Mouse (Mus musculus) cerebellum, adult (tissue): Measurements from ENCODE around the gene Cdk19.

Experiments used
- ATAC-seq: cut with Nextera tagmentation; 2 replicates; pipeline ENCODE4 v1.9.2; 2017; ENCODE audit warnings: mild to moderate bottlenecking, moderate library complexity, mixed read lengths; ENCODE audit not compliant: insufficient number of reproducible peaks, low FRiP score, low TSS enrichment

Gene Cdk19

DNA sequence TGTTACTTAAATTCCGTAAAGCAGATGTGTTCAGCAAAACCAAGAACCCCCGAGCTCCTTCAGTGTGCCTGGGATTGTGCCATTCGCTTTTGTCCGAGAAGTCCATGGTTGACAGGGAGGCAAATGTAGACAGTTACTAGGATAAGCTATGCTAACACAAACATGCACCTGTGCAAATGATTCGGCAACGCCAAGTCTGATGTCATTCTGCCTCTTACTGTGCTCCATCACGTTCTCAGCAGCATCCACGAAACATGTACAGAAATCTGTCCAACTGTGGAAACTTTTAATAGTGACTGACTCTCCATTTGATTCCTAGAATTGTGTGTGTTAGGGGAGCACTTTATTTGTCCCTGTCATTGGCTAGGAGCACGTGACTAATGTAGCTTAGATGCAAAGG is 93.0 kb downstream of the Cdk19 start:
- no peak for ATAC-seq

DNA sequence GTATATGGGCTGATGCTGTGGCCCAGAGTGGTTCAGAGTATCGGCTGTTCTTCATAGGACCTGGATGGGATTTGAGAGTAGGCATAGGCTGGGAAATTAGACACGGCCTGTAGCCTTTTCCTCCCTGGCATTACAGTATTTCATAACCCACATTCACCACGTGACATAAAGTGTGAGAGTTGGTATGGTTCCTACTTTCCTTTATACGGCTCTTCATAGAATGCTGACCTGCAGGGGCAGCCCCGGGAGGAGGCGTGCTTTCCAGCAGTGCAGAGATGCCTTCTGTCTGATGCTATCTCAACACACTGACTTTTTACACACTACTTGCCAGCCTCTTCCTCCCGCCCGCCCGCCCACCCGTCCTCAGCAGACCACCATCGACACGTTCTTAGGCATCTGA is 96.0 kb downstream of the Cdk19 start:
- ATAC-seq = no peak

DNA sequence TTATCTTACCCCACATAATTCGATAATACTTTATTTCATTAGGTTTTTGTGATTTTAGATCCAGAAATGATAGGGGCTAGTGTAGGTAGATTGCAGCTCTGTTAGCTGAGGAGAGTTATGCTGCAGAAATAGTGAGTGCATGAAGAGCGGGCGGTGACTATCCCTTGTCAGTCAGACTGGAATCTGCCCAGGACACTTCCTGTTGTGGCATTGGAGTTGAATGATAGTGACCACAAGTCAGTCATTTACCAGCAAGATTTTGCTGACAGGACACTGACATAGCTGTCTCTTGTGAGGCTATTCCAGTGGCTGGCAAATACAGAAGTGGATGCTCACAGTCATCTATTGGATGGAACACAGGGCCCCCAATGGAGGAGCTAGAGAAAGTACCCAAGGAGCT is 97.8 kb downstream of the Cdk19 start:
- ATAC-seq = no peak

DNA sequence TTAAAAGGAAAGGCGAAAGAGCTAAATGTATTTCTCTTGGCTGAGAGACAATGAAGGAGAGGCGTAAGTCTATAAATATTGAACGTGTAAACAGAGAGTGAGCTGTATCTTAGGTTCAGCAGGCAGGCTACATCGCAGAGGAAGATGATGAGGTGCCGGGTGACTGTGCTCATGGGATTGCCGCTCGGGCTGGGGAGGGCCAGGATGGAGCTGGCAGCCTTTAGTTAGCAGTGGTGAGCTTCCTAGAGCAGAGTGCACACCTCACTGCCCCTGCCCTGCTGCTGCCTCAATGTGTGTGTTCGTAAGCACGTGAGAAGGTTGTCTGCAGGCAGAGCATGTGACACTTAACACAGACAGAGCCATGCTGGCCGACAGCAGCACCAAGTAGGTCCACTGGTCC is 101.4 kb downstream of the Cdk19 start:
- no peak for ATAC-seq

DNA sequence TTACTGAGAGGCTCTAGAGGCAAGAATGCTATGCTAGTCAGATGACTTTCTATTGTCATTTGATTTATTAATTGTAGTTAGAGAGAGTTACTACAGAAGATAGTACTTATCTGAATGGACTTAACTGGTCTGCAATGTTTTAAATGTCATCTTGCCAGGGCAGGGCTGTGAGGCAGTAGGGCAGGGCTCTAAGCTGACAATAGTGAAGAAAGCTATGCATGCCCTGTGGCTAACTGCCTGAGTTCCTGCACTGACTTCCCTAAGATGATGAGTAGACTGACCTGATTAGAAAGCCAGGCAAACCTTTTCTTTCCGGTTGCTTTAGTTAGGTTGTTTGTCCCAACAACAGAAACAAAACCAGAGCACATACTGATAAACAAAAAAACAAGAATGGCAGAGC is 102.7 kb downstream of the Cdk19 start:
- no peak for ATAC-seq

DNA sequence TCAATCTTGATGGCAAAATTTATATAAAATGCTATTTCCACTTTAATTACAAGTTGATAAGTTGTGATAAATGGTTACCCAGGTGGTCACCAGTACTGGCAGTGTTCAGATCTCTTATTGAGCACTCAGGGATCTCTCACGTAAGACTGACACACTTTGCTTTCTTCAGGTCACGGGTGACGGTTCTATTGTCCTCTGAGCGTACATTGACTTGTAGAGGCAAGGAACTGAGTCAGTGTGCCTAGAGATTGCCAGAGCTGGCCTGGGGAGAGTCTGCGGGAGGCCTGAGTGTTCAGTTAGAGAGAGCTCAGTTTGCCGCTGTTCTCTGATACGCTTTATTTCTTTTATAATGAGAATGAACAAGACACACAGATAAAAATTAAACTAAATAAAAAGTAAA is 104.0 kb downstream of the Cdk19 start:
- no peak for ATAC-seq

DNA sequence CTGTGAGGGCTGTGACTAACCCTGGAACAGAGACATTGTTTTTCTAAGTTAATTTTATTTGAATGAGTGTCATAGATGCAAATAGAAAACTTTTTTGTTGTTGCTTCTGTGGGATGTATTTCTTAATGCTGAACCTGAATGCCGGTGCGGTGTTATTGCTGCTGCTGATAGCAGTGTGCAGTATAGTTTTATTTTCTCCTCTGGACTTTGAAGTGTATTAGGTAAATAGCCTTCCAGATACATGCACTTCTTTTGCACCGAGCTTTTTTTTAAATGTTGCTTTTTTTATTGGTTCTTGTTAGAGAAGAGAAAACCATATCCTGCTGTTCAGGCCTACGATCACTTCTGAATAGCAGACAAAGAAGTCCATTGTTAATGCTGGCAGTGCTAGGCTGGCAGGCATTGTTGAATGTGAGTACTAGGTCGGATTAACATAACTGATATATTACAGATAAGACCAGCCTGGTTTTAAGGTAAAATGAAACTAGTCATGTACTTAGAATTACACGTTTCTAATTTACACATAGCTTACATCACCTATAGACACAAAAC is 104.5 kb downstream of the Cdk19 start:
- no peak for ATAC-seq

DNA sequence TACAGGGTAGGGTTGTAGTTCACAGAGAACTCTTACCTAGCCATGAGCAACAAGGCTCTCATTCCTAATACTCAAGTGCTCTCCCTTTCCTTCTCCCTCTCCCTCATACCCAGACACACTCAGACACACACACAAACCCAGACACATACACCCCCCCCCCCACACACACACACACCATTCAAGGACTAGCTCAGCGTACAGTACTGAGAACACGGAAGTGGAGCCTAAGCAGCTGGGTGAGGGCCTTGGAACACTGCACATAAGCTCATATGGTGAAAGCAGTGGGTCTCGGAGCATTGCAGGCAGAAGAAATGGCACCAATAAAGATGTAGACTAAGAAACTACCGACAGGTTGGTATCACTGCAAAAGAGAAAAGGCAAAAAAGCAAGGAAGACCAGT is 105.2 kb downstream of the Cdk19 start:
- ATAC-seq = no peak

DNA sequence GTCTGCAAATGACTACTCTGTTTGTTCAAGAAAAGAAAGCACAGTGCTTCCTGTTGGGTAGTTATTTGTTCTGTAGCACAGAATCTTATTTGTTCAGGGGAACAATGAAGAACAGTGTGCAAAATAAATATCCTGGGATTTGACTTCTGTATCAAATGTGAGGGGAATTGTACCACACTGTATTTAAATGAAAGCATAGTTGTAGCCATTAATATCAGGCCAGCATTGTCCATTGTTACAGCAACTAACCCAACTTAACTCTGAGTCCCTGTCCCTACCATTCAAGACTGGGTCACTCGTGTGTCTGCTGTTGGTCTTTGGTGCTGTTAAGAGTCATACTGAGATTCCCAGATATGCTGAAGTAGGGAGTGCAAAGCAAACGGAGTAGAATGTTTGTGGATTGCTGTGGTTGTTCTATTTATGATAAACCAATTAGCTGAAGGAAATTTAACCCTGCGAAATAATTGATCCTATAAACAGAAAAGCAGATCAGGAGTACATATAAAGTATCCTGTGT is 106.8 kb downstream of the Cdk19 start:
- ATAC-seq = no peak

DNA sequence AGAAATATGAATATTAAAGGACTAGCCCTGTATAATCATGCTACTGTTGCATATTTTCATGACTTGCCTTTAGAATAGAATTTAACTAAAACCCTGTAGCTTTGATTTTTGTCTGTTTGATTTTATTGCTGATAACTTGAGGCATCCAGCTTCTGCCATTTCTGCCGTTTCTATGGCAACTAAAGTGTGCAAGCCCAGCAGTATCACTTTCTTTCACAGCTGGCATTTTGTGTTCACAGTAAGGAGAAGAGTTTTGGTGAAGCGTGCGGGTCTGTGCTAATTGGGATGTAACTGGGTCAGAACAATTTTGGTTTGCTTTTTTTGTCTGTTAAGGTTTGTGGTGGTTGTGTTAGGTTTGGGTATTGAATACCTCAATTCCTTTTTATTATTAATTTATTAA is 107.3 kb downstream of the Cdk19 start:
- ATAC-seq = no peak

DNA sequence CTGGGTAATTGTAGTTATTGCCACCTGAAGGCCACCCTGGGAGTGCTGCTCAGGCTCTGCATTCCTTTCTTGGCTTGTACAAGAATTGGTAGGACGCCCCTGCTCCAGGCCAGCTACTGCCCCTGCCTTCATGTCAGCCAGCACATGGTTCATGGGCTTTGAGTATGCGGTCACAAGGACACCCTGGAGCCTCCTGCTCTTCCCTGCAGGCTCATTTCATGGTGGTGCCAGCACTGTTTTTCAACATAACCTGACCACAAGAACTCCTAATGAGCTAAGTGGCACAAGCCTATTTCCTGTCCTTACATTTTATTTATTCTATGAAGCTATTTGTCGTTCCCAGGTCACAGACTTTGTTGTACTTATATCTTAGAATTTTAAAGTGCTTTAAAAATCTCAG is 107.9 kb downstream of the Cdk19 start:
- no peak for ATAC-seq

DNA sequence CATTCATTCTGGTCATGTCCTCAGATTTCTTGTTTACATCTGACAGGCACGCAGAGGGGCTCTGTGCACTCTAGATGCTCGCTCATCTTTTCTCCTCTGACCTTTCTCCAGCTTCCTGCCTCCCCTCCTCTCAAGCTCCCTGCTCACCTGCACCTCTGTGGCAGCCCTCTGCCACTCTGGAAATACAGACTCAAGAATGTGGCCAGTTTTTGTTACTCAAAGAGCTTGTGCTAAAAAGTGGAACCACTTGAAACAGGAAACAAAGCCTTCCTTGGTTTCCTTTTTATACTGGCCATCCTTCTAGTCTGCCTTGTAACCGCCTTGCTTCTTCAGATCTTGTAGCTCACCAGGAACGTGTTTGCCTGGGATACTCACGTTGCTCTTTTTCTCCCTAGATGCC is 108.6 kb downstream of the Cdk19 start:
- ATAC-seq = no peak

DNA sequence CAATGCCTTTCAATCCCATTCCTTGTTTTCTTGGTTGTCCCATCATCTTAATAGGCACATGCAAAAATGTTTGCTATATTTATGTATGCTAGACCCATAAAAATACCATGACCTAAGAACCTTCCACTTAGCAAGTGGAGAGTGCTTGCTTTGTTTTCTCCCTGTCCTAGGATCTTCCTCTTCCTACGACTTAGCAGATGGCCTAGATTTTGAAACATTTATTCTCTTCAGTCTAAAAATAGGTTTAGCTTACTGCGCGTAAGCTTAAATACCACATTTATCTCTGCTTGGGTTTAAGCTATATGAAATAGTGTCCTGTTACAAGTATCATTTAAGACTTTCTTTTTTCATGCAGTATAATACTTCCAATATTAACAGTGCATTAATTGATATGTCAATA is 109.1 kb downstream of the Cdk19 start:
- no peak for ATAC-seq

DNA sequence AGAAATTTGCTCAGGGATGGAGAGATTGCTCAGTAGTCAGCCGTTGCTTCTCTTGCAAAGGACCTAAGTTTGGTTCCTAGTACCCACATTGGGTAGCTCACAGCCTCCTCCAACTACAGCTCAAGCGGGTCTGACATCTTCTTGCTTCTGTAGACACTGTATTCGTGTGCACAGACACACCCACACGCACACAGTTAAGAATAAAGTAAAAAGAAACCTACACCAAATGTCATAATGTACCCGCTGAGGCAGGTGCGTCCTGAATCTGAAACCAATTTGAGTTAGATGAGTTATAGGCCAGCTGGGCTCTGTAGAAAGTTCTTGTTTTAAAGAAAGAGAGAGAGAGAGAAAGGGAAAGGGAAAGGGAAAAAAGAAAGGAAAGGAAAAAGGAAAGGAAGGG is 110.2 kb downstream of the Cdk19 start:
- ATAC-seq = no peak

DNA sequence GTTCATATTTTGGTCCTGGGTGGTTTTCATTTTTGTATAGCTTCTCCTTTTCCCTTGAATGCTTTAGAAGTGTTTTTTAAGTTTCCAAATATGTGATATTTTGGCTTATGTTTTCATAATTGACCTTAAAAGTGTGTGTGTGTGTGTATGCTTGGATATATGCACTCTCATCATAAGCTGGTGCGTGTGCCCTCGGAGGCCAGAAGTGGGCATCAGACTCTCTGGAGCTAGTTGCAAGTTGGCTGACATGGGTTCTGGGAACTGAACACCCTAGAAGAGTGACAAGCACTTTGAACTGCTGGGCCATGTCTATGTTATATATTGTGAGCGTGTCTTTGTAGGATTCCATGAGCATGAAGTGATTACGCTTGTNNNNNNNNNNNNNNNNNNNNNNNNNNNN is 110.8 kb downstream of the Cdk19 start:
- ATAC-seq = no peak

DNA sequence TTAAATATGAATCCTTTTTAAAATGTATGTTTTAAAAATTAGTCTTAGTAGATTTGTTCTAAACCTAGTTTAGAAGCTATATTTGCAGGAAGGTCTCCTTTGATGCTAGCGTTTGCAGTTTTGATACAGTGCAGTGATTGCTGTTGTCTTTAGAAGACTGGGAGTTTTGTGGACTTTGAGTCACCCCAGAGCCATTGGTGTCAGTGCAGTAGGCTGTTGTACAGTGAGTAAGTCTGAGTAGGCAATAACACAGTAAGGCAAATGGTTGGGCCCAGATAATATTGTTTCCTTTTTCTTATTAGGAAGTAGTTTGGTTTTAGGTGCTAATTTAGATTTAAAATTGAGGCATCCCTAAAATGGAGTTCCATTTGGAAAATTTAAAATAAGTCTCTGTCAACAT is 117.8 kb downstream of the Cdk19 start:
- no peak for ATAC-seq

DNA sequence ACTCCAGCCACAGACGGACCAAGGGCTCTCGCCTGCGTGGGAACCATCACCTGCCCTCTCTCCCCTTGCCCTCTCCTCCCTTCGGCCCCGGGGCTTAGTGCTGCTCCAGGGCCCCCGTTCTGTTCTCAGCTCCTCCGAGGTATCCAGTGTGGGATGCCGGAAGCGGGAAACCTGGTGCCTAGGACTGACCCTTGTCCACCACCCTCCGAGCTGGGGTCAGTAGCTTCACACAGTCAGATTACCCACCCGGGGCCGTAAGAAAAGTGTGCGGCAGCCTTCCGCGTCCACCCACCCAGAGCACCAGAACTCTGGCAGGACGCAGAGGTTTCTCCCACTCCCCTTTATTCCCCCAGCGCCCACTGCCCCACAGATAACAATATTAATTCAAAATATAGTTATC is 119.8 kb downstream of the Cdk19 start:
- no peak for ATAC-seq

DNA sequence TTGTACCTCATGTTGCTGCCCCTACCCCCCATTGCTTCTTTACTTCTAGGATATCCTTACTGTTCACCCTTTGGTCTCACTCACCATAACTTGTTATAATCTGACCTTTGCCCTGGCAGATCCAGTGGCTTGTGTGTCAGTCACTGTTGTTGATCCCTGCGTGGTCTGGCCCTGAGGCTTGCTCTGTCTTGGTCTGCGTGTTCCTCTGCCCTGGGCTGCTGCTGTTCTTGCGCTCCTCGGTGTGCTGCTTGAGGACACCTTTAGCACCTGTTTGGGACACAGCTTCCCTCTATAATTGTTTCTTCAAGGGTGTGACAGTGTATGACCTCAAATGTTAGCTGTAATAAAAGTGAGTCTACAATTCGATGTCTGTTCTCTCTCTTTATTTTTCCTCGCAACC is 122.0 kb downstream of the Cdk19 start:
- ATAC-seq = no peak

DNA sequence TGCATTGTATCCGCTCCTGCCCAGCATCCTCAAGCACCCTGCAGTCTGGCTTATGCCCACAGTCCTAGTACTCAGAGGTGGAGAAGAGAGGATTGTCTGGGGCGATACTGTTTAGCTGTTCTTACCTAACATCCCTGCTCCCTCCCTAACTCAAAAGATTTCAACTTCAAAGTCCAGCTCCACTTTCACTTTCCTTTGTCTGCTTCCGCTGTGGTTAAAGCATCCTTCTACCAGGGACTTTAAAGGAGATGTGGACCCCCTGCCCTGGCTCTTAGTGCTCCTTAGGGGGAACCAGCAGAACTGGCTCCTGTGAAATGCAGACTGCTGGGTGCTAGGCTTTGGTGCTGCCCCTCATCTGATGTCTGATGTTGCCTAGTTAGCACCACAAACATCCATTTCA is 122.9 kb downstream of the Cdk19 start:
- ATAC-seq = no peak

DNA sequence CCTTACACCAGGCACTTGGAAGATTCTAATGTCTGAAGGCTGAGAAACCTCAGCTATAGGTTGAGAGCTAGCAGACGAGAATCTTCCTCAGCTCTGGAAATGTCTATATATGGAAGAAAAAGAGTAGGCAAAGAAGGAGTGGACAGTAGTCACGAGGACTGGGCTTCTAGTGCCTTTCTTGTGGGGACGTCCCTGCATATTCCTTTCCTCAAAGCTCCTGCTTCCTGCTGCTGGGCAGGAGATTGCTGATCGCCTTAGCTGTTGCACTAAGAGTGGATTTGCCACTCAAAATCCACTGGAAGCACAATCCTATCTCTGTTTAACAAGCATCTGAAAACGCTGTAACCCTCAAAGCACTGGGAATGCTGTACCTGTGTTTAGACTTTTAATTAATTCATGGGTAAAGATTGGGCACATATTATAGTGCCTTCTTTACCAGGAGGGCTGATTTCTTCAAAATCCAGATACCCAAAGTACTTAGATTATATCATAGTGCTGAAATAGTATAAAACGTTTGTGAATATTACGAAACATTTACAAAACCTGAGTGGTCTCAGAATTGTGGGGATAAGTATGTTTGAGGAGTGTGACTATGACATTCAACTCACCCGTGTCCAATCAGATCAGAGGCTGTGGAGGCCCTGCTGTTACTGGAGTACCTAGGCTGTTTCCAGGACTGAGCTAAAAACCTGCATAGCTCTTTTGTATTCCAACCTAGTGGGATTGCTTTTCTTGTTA is 128.0 kb downstream of the Cdk19 start:
- no peak for ATAC-seq

DNA sequence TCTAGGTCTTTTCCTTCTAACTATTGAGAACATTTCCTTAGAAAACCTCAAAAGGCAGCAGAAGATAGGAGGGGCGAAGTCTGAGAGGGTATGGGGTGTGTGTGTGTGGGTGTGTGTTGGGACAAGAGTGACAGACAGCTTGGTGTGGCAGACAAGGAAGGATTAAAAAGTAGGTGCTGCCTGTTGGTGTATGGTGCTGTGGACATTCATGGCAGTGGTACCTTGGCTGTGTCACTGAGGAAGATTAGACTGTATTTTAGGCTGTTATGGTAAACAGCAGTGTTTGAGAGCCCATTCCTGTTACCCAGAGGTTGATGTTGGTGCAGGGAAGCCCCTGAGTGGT is 128.5 kb downstream of the Cdk19 start:
- no peak for ATAC-seq

DNA sequence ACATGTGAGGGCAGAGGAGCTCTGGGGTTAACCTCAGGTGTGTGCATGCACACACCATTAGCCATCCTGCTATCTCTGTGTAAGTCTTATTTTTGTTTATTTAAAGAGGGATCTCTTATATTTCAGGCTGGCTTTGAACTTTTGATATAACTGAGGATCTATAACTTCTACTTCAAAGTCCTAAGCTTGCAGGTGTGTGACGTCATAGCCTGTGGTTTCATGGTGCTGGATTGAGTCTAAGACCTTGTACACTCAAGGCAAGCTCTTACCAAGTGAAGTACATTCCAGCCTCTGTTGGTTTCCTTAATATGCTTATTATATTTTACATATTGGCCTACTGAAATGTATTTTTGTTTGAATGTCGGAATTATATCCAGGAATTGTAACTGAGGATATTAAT is 129.8 kb downstream of the Cdk19 start:
- no peak for ATAC-seq
